Mouse (Mus musculus) pancreas, adult 10 weeks (tissue): ENCODE results near the gene Tnfrsf13b. TPM values are rescaled to one million over a fixed set of nuclear protein-coding genes. Genes with fewer than 3 reads are reported as not detected.

Experiments used
- polyA plus RNA-seq: library from polyadenylated mRNA; stranded (reverse); fragments of 350-450 nt; fragmentation: Illumina TruSeq; extraction: RNeasy Lipid Tissue Mini Kit (QIAGEN cat#74804); gene quantifications from one replicate; pipeline ENCODE4 v1.2.3, GENCODE M21; 2015; ENCODE audit warnings: low read depth, low replicate concordance; ENCODE audit not compliant: insufficient read depth

Tnfrsf13b gene
- 0.42 TPM for polyA plus RNA-seq

GRCm38 (mm10) chr11:61126606-61127355 is at the start of gene Tnfrsf13b:
Gene Tnfrsf13b, plus strand, starts transcription at chr11:61126755.

GRCm38 (mm10) chr11:61174821-61175658 is 48.5 kb downstream of the Tnfrsf13b start, which contains the start of gene Usp22:
Gene Usp22, minus strand, starts transcription at chr11:61175055.

Other genes starting within 250 kb of the Tnfrsf13b start
- 9.3 TPM for gene Tmem11, start 247.5 kb upstream of the Tnfrsf13b start, polyA plus RNA-seq
- 2.3 TPM for gene Natd1, start 212.0 kb upstream of the Tnfrsf13b start, polyA plus RNA-seq
- 9.0 TPM for gene Map2k3, start 194.7 kb upstream of the Tnfrsf13b start, polyA plus RNA-seq
- 0.46 TPM for gene Kcnj12, start 104.2 kb upstream of the Tnfrsf13b start, polyA plus RNA-seq
- gene Usp22, start 48.3 kb downstream of the Tnfrsf13b start, polyA plus RNA-seq: 6.2 TPM
- gene Aldh3a1, start 80.8 kb downstream of the Tnfrsf13b start, polyA plus RNA-seq: not detected
- 16.7 TPM for gene Aldh3a2, start 140.7 kb downstream of the Tnfrsf13b start, polyA plus RNA-seq
- gene Slc47a2, start 216.1 kb downstream of the Tnfrsf13b start, polyA plus RNA-seq: not detected